Mouse (Mus musculus) MEL (cell line): ENCODE measurements around the gene Gpc5. TPM values are rescaled to one million over a fixed set of nuclear protein-coding genes. Genes with fewer than 3 reads are reported as not detected.

Experiments
- DNase-seq: peaks from one replicate; pipeline ENCODE4 v3.0.0; 2011; ENCODE audit warnings: low read depth, low spot score
- H3K27ac ChIP-seq: 2 replicates; pipeline ENCODE4 v1.5.1; 2012; ENCODE audit warnings: low read depth, mild to moderate bottlenecking, control low read depth, low read length, moderate library complexity; ENCODE audit not compliant: control insufficient read depth
- H3K27me3 ChIP-seq, 2 experiments: fragments of 150-350 bp in 1 of 2; sonication (generic) in 1 of 2; 2 replicates each; pipeline ENCODE4 v1.6.1; 2012; ENCODE audit warnings: low read length in 2 of 2, mild to moderate bottlenecking in 2 of 2, improper control_type of control experiment in 1 of 2, moderate library complexity in 1 of 2; ENCODE audit not compliant: insufficient read depth in 2 of 2, control insufficient read depth in 1 of 2
- H3K36me3 ChIP-seq, 2 experiments: 2 replicates each; pipeline ENCODE4 v1.6.1; 2012 to 2014; ENCODE audit warnings: low read length in 2 of 2, improper control_type of control experiment in 1 of 2, inconsistent platforms in 1 of 2, mild to moderate bottlenecking in 1 of 2; ENCODE audit not compliant: insufficient read depth in 2 of 2, control insufficient read depth in 1 of 2
- H3K4me1 ChIP-seq, 2 experiments: fragments of 150-350 bp in 1 of 2; sonication (generic) in 1 of 2; 2 replicates each; pipeline ENCODE4 v1.6.1; 2012; ENCODE audit warnings: low read length in 2 of 2, improper control_type of control experiment in 1 of 2, mild to moderate bottlenecking in 1 of 2; ENCODE audit not compliant: insufficient read depth in 2 of 2, control insufficient read depth in 1 of 2
- H3K4me3 ChIP-seq, 2 experiments: fragments of 150-350 bp in 1 of 2; sonication (generic) in 1 of 2; 2 replicates each; pipeline ENCODE4 v1.5.1; 2012; ENCODE audit warnings: low read depth in 2 of 2, low read length in 2 of 2, mild to moderate bottlenecking in 2 of 2, moderate library complexity in 2 of 2, control low read depth in 1 of 2, improper control_type of control experiment in 1 of 2; ENCODE audit not compliant: control insufficient read depth in 1 of 2, insufficient read depth in 1 of 2
- H3K79me2 ChIP-seq: 2 replicates; pipeline ENCODE4 v1.6.1; 2012; ENCODE audit warnings: mild to moderate bottlenecking, low read length, moderate library complexity; ENCODE audit not compliant: control insufficient read depth, poor library complexity, insufficient read depth
- H3K9ac ChIP-seq: 2 replicates; pipeline ENCODE4 v1.6.1; 2012; ENCODE audit warnings: low read depth, mild to moderate bottlenecking, control low read depth, low read length, moderate library complexity; ENCODE audit not compliant: control insufficient read depth, poor library complexity, severe bottlenecking
- H3K9me3 ChIP-seq: fragments of 150-350 bp; sonication (generic); replicated peaks from 2 replicates; pipeline ENCODE4 v1.6.1; 2012; ENCODE audit warnings: mild to moderate bottlenecking, low read length, improper control_type of control experiment, moderate library complexity; ENCODE audit not compliant: insufficient read depth
- BHLHE40 ChIP-seq: IDR thresholded peaks from 2 replicates; pipeline ENCODE4 v1.6.1; 2012; ENCODE audit warnings: low read depth, mild to moderate bottlenecking, inconsistent platforms, low read length, improper control_type of control experiment, borderline replicate concordance
- E2F4 ChIP-seq: IDR thresholded peaks from 2 replicates; pipeline ENCODE4 v1.6.1; 2011; ENCODE audit warnings: low read depth, low read length, improper control_type of control experiment, borderline replicate concordance
- JUND ChIP-seq: IDR thresholded peaks from 2 replicates; pipeline ENCODE4 v1.6.1; 2011; ENCODE audit warnings: low read depth, mild to moderate bottlenecking, improper control_type of control experiment, low read length
- MAX ChIP-seq: IDR thresholded peaks from 2 replicates; pipeline ENCODE4 v1.6.1; 2011; ENCODE audit warnings: low read length, improper control_type of control experiment
- MAZ ChIP-seq: IDR thresholded peaks from 2 replicates; pipeline ENCODE4 v1.6.1; 2012; ENCODE audit warnings: low read depth, mild to moderate bottlenecking, inconsistent platforms, low read length, improper control_type of control experiment
- MEF2A ChIP-seq: IDR thresholded peaks from 2 replicates; pipeline ENCODE4 v1.6.1; 2014; ENCODE audit warnings: low read depth, mild to moderate bottlenecking, inconsistent platforms, low read length, improper control_type of control experiment; ENCODE audit not compliant: poor library complexity, insufficient replicate concordance, severe bottlenecking; ENCODE audit errors: extremely low read depth
- MYB ChIP-seq: IDR thresholded peaks from 2 replicates; pipeline ENCODE4 v1.6.1; 2011; ENCODE audit warnings: mild to moderate bottlenecking, low read depth, low read length, improper control_type of control experiment
- MYC ChIP-seq: IDR thresholded peaks from 2 replicates; pipeline ENCODE4 v1.6.1; 2011; ENCODE audit warnings: low read depth, mild to moderate bottlenecking, low read length, improper control_type of control experiment, moderate library complexity
- NELFE ChIP-seq: IDR thresholded peaks from 2 replicates; pipeline ENCODE4 v1.6.1; 2011; ENCODE audit warnings: low read depth, low read length, improper control_type of control experiment
- POLR2AphosphoS5 ChIP-seq: IDR thresholded peaks from 2 replicates; pipeline ENCODE4 v1.6.1; 2012; ENCODE audit warnings: low read depth, borderline replicate concordance, mild to moderate bottlenecking, inconsistent platforms, low read length, moderate library complexity, mixed read lengths
- RCOR1 ChIP-seq: IDR thresholded peaks from 2 replicates; pipeline ENCODE4 v1.6.1; 2012; ENCODE audit warnings: low read depth, mild to moderate bottlenecking, inconsistent platforms, low read length, improper control_type of control experiment
- TAL1 ChIP-seq: IDR thresholded peaks from 2 replicates; pipeline ENCODE4 v1.6.1; 2012; ENCODE audit warnings: mild to moderate bottlenecking, inconsistent platforms, low read length, moderate library complexity, mixed read lengths
- UBTF ChIP-seq: IDR thresholded peaks from 2 replicates; pipeline ENCODE4 v1.6.1; 2012; ENCODE audit warnings: low read depth, mild to moderate bottlenecking, inconsistent platforms, low read length, improper control_type of control experiment, moderate library complexity, borderline replicate concordance; ENCODE audit not compliant: insufficient read depth
- ZC3H11A ChIP-seq: IDR thresholded peaks from 2 replicates; pipeline ENCODE4 v1.6.1; 2012; ENCODE audit warnings: low read depth, mild to moderate bottlenecking, inconsistent platforms, low read length, improper control_type of control experiment
- ZKSCAN1 ChIP-seq: IDR thresholded peaks from 2 replicates; pipeline ENCODE4 v1.6.1; 2012; ENCODE audit warnings: low read depth, mild to moderate bottlenecking, inconsistent platforms, low read length, improper control_type of control experiment, moderate library complexity
- ZMIZ1 ChIP-seq: IDR thresholded peaks from 2 replicates; pipeline ENCODE4 v1.6.1; 2012; ENCODE audit warnings: low read depth, mild to moderate bottlenecking, inconsistent platforms, low read length, improper control_type of control experiment, moderate library complexity
- ZNF384 ChIP-seq: IDR thresholded peaks from 2 replicates; pipeline ENCODE4 v1.6.1; 2012; ENCODE audit warnings: low read depth, mild to moderate bottlenecking, inconsistent platforms, low read length, improper control_type of control experiment
- polyA plus RNA-seq, 2 experiments: library from polyadenylated mRNA; stranded (reverse) in 1 of 2; unstranded in 1 of 2; fragments of >175 nt in 1 of 2; fragments of >200 nt in 1 of 2; gene quantifications; 2 replicates each; pipeline versions ENCODE4 v1.2.1 to v1.2.4; 2012; ENCODE audit warnings: low replicate concordance in 2 of 2, low read depth in 1 of 2; ENCODE audit not compliant: insufficient read length in 2 of 2, insufficient read depth in 1 of 2, missing spikeins in 1 of 2
- total RNA-seq: library from RNA; depleted of rRNA; stranded (reverse); fragments of 300-350 nt; gene quantifications from 2 replicates; pipeline ENCODE4 v1.2.3, GENCODE M21; 2012; rRNA removed

Gene Gpc5
- not detected in 2 replicates for total RNA-seq
- not detected for polyA plus RNA-seq

- no peaks in the 10 kb centered on the region for H3K36me3 ChIP-seq
- no peak within 1 kb of the TSS for H3K4me3 ChIP-seq
- DNase-seq = no peak
- H3K27me3 ChIP-seq = no peaks in the 10 kb centered on the region
- H3K9me3 ChIP-seq = no peaks in the 10 kb centered on the region
- no peak within 1 kb of the TSS for H3K9ac ChIP-seq
- no peak for TF ChIP-seq UBTF
- no peak for TF ChIP-seq ZC3H11A
- no peak for TF ChIP-seq MAX
- TF ChIP-seq POLR2AphosphoS5 = no peak
- TF ChIP-seq MYB = no peak
- no peak for TF ChIP-seq MAZ
- no peak for TF ChIP-seq ZNF384
- no peak for TF ChIP-seq E2F4
- TF ChIP-seq MYC = no peak
- no peak for TF ChIP-seq TAL1
- no peak for TF ChIP-seq ZKSCAN1
- no peaks in the 10 kb centered on the region for H3K79me2 ChIP-seq
- no peak within 1 kb of the TSS for H3K27ac ChIP-seq
- no peaks in the 10 kb centered on the region; a peak in 1 of 4 replicates for H3K4me1 ChIP-seq
Observed at GRCm38 (mm10) chr14:115092081-115092480, at the start of gene Gpc5. Gene Gpc5, plus strand, starts transcription at chr14:115092215.

GRCm38 (mm10) chr14:115042660-115043059 lies 49.4 kb upstream of the Gpc5 start:
- Histone ChIP-seq H3K79me2 (peaks cover 51% of the 10 kb centered on the region), H3K27me3 (peaks cover 4 to 12% of the 10 kb centered on the region in 2 experiments), H3K9ac (peak overlapping the region; percentile 67), H3K4me1 (peaks cover 36 to 38% of the 10 kb centered on the region in 2 experiments), H3K4me3 (peak overlapping the region; percentile 44 to 61), H3K27ac (peak overlapping the region; percentile 78), H3K36me3 (peaks cover 48 to 61% of the 10 kb centered on the region in 2 experiments), H3K9me3 (no peaks in the 10 kb centered on the region)
- peak; percentile 98 for DNase-seq
- TF ChIP-seq MEF2A (no peak), NELFE (no peak), ZKSCAN1 (no peak), RCOR1 (no peak), JUND (no peak), ZMIZ1 (no peak), BHLHE40 (no peak), MYC (no peak), TAL1 (no peak)
